Mouse (Mus musculus) lung, adult 2 months (tissue): ENCODE data around the gene Sox5. TPM values are rescaled to one million over a fixed set of nuclear protein-coding genes. Genes with fewer than 3 reads are reported as not detected.

Experiments
- DNase-seq: peaks from one replicate; pipeline ENCODE4 v3.0.0; 2022
- H3K4me1 ChIP-seq: fragments of 200-500 bp; 2 replicates; pipeline ENCODE4 v1.6.1; 2011; ENCODE audit warnings: low read length; ENCODE audit not compliant: control insufficient read depth, insufficient read depth
- H3K4me3 ChIP-seq: fragments of 200-500 bp; replicated peaks from 2 replicates; pipeline ENCODE3; 2011; ENCODE audit warnings: low read depth, mild to moderate bottlenecking, control low read depth, low read length; ENCODE audit errors: extremely low read depth
- CTCF ChIP-seq: fragments of 200-500 bp; IDR thresholded peaks from 2 replicates; pipeline ENCODE4 v1.5.1; 2011; ENCODE audit warnings: mild to moderate bottlenecking, low read length, control low read depth; ENCODE audit not compliant: insufficient read depth
- POLR2A ChIP-seq: fragments of 200-500 bp; IDR thresholded peaks from 2 replicates; pipeline ENCODE4 v1.6.1; 2011; ENCODE audit warnings: low read depth, mild to moderate bottlenecking, control low read depth, low read length, borderline replicate concordance; ENCODE audit errors: extremely low read depth
- WGBS: fragments of 180-500 bp; shearing (Covaris S2); methylation state at CpG from one replicate; pipeline ENCODE4 v1.1.7; 2018; 5-methylcytosine and 5-hydroxymethylcytosine counted together
- polyA plus RNA-seq: library from polyadenylated mRNA; depleted of rRNA; stranded (reverse); fragments of >200 nt; gene quantifications from 2 replicates; pipeline ENCODE4 v1.2.3, GENCODE M21; 2012

Gene Sox5
- polyA plus RNA-seq, 1 experiment, result 8.6 TPM

DNA sequence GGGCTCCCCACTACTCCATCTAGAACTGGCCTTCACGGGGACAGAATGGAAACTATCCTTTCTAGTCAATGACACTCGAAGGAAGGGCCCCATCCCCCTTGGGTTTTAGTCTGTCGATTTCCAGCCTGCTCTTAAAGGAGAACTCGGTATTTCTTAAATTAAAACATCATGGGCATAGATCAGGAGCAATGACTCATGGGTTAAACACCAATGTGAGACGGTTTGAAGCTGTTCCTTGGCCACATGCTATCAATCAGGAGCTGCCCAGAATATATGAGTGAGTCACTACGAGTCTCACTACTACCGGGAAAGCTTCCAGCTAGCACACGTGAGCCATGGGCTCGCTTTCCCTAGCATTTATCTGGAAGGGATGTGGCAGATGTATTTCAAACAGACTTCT, 707.0 kb downstream of the Sox5 start:
- Histone ChIP-seq H3K4me1 (peaks cover 5% of the 10 kb centered on the region; the same call in 1 of the 2 replicates), H3K4me3 (no peak overlapping the region)
- DNase-seq, result peak; percentile 13
- no peak for TF ChIP-seq CTCF
- no peak for TF ChIP-seq POLR2A
- WGBS, result 45% methylated on average over 9 of the region's 9 CpGs

DNA sequence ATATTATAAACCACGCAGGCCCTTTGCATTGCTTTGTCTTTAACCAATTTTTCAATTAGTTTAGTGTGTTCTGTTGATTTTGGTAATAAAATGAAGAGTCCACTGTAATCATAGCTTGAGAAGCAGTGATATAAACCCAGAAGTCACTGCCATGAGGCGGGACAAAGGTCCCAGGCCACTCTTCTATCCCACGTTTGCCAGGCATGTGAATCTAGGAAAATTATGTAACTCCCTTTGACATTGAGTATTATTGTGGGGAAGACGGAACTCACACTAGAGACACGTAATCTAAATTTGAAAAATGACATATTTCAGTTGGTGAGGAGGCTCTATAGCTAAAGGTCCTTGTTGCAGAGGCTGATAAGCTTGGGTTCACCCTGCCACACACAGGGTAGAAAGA, 711.3 kb downstream of the Sox5 start:
- peaks cover 5% of the 10 kb centered on the region; the same call in 1 of the 2 replicates for H3K4me1 ChIP-seq
- H3K4me3 ChIP-seq, result no peak overlapping the region
- 68% methylated on average over 5 of the region's 5 CpGs for WGBS
- TF ChIP-seq CTCF, result no peak
- no peak for TF ChIP-seq POLR2A
- DNase-seq, result no peak

DNA sequence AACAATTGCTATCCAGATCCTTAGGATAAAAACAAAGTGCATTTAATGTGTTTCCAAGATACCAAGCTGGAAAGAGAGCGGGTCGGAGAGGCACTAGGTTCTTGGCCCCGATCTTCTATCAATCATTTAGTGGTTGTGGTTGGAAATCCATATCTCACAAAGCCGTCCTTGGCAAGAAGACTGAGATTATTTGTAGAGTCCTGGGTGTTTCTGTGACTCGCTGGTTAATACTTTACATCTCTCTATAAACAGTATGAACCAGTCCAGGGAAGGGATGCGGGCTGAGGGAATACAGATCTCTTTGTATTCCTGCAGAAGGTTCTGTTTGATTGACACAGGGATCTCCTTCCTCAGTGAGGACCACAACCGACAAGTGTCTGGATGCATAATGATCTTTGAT, 714.3 kb downstream of the Sox5 start:
- DNase-seq, result no peak
- no peak overlapping the region for H3K4me3 ChIP-seq
- WGBS, result 77% methylated on average over 7 of the region's 7 CpGs
- H3K4me1 ChIP-seq, result no peaks in the 10 kb centered on the region
- TF ChIP-seq POLR2A, result no peak

DNA sequence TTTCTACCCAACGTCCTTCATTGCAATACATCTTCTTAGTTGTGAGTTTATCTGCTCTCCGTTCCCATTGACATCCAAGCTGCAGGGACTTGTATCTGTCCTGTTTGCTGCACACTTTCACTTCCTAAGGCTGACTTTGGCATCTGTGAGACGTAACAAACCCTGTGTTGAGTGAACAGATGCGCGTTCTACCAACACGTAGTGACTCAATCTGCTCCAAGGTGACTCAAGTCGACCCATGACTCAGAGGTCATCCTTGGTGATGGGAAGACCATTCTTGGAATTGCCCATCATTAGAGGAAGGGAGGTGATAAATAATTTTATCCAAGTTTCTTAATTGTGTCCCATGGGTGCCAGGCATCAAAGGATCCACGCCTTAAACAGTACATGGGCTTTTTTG, 719.3 kb downstream of the Sox5 start:
- 90% methylated on average over 8 of the region's 8 CpGs for WGBS

DNA sequence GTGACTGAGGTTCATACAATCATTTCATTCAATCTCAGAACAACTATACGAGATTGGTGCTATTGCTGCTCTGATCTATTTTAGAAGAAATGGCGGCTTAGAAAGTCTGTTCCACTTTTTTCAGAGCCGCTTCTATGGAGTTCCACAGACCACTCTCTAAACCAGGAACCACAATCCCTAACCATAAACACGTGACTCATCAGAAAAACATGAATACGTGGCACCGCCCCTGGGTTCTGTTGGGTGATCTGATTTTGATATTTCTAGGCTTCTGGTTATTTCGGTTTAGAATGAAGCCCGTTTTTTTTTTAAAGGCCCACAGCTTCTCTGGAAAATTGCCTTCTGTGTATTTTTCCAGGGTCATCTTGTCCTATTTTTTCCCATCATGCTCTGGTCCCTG, 720.0 kb downstream of the Sox5 start:
- WGBS, result 92% methylated on average over 8 of the region's 8 CpGs
- no peak overlapping the region for H3K4me3 ChIP-seq
- DNase-seq, result no peak
- TF ChIP-seq CTCF (no peak), POLR2A (no peak)
- H3K4me1 ChIP-seq, result peaks cover 6% of the 10 kb centered on the region

More for the DNA sequence above, 719.3 kb downstream of the Sox5 start:
- no peak for TF ChIP-seq CTCF
- TF ChIP-seq POLR2A, result no peak
- DNase-seq, result no peak
- Histone ChIP-seq H3K4me3 (no peak overlapping the region), H3K4me1 (0 out of 2 replicates have a peak, but pooled peaks cover under 1% of the 10 kb centered on the region)

DNA sequence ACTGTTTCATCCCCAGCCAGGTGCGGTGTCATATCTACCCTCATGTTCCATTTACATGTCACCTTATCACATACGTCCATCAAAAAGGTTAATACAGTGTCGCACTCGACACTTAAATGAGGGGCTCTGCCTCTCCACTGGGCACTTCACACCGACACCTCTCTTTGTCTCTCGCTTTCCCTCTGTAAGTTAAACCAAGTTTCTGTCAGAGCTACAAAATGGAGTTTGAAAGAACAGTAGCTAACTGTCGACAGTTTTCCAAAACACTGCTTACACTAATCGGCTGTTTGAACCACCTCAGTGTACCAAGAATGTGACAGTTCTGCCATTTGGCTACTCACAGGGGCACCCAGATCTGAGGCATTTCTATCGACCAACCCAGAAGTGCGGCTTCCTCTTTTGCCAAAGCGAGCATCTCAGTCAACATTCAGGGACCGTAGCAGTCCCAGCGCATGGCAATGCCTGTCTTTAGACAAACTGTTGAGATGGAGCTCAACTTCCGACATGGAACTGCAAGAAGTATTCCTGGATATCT, 724.6 kb downstream of the Sox5 start:
- DNase-seq, result no peak
- H3K4me3 ChIP-seq, result no peak overlapping the region
- WGBS, result 66% methylated on average over 14 of the region's 14 CpGs
- H3K4me1 ChIP-seq, result peaks cover 13% of the 10 kb centered on the region
- TF ChIP-seq CTCF (no peak), POLR2A (no peak)

DNA sequence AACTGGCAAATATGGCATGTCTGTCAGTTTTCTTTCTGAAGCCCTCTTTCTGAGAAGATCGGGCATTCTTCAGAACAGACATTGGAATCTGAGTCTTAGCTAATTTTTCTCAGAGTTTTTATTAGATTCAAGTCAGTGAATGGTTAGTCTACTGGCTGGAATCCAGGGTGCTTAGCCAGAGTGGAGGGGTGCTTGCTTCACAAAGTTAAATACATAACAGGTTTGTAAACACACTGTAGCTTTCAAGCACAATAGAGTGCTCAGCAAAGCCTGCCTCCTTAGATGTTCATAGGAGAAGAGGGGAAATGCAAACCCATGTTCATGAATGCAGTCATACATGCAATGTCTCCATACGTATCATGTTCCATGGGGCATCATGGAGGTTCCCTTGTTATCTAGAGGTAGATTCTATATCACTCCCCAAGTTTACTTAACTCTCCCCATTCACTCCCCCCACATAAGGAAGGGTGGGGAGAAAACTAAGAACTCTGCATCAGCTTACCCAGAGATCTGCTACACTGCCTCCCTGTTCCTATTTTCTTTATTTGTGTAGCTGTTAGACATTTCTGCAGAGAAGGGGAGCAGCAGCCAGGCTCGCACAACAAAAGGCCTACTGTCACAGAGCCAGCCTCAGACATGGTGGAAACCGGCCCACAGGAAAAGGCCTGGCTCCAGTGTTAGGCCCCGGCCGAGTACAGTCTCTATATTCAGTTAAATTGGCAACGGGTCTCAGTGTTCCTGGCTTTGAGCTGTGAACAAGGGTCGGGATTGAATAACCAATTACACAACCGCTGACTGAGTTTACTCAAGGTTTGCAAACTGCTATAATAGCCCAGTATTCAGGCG, 725.3 kb downstream of the Sox5 start:
- 28% methylated on average over 10 of the region's 10 CpGs for WGBS
- Histone ChIP-seq H3K4me3 (no peak overlapping the region), H3K4me1 (peaks cover 13% of the 10 kb centered on the region)
- DNase-seq, result peak; percentile 43
- no peak for TF ChIP-seq POLR2A
- TF ChIP-seq CTCF, result no peak

DNA sequence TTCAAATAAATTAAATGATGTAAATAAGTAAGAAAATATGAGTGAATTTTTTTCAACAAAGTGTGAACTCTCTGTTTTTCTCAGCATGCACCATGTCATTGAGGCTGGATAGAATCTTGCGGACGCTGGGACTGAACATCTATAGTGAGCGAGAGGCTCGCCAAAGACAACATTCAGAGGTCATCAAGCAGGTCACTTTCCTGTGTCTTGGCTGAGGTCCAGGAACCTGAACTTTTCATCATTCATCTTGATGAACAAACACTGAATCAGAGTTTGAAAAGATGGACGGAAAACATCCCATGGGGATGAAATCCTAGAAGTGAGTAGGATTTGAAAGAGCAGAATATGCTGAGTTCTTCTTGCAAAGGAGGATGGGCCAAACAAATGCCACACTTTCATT, 729.3 kb downstream of the Sox5 start:
- Histone ChIP-seq H3K4me3 (no peak overlapping the region), H3K4me1 (peaks cover 13% of the 10 kb centered on the region)
- TF ChIP-seq CTCF (no peak), POLR2A (no peak)
- no peak for DNase-seq
- 62% methylated on average over 5 of the region's 5 CpGs for WGBS

DNA sequence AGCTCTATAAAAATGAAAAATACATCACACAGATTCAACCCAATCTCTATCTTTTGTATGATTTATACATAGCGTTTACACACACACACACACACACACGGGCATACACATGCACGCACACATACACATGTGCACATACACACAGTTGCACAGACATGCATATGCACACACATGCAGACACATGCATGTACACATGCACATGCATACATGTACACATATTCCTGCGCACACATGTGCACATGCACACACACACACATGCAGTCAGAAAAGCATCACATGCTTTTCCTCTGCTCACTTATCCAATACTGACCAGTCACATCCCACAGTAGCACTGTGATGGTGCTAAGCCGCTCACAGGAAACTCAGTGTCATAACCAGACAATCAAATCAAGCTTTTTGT, 730.5 kb downstream of the Sox5 start:
- Histone ChIP-seq H3K4me3 (no peak overlapping the region), H3K4me1 (peaks cover 2% of the 10 kb centered on the region)
- no peak for DNase-seq
- TF ChIP-seq CTCF (no peak), POLR2A (no peak)
- WGBS, result 95% methylated on average over 5 of the region's 5 CpGs

DNA sequence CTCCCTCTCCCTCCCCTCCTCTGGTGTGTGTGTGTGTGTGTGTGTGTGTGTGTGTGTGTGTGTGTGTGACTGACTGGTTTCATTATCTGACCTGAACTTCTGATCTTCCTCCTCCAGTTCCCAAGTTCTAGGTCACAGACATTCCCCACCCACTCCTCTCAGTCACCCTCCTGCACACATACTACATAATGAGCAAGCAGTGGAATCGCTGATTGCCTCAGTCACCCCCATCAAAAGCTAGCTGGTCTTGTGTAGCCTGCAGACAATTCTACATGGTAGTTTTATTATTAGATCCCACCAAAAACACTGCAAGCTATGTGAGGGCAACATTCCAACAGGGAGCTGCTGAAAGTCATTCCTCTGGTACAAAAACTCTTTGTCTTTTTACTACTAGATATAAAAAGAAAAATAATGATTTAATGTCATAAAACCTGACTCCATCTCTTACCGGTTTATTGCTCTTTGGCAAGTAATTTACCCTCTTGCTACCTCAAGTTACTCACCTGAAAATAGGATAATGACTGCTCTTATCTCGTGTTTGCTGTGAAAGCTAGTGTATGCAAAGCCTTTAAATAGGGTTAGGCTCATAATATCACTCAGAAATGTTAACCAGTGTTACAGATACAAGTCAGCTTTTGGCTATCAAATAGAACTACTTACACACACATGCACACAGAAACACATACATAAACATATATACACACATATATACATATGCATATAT, 733.4 kb downstream of the Sox5 start:
- no peak overlapping the region for H3K4me3 ChIP-seq
- no peak for TF ChIP-seq CTCF
- TF ChIP-seq POLR2A, result no peak
- 71% methylated on average over 3 of the region's 3 CpGs for WGBS
- H3K4me1 ChIP-seq, result no peaks in the 10 kb centered on the region; the same call in 1 of the 2 replicates
- no peak for DNase-seq
